Mouse (Mus musculus): ENCODE measurements at regions not wholly inside any gene's neighbourhood (a gene's known extent, or its start where the extent isn't known, plus 50 kb on each side); places are given as distances from the start of the nearest gene placed in this dataset.

- Histone ChIP-seq H3K9ac (ENCODE audit: low read depth, low read length) (no peak overlapping the region), H3K27me3 (ENCODE audit: control insufficient read depth, insufficient read depth, low read length) (no peaks in the 10 kb centered on the region), H3K36me3 (ENCODE audit: control insufficient read depth, insufficient read depth, low read length) (no peaks in the 10 kb centered on the region), H3K4me1 (ENCODE audit: control insufficient read depth, insufficient read depth, low read length) (no peaks in the 10 kb centered on the region), H3K4me2 (no peak overlapping the region), H3K27ac (ENCODE audit: low read depth, low read length) (no peak overlapping the region), H3K9me3 (replicated peaks; ENCODE audit: control insufficient read depth, low read length) (no peaks in the 10 kb centered on the region), H3K4me3 (ENCODE audit: low read depth, low read length) (no peak overlapping the region)
- no peak for ATAC-seq (replicated peaks; ENCODE audit: insufficient number of reproducible peaks, low FRiP score, low TSS enrichment)
- WGBS (ENCODE audit: insufficient replicate concordance): 69% methylated on average over 6 of the region's 6 CpGs
These were observed 311.8 kb upstream of the Spag17 start for GRCm38 (mm10) chr3:99573335-99573976.

DNA sequence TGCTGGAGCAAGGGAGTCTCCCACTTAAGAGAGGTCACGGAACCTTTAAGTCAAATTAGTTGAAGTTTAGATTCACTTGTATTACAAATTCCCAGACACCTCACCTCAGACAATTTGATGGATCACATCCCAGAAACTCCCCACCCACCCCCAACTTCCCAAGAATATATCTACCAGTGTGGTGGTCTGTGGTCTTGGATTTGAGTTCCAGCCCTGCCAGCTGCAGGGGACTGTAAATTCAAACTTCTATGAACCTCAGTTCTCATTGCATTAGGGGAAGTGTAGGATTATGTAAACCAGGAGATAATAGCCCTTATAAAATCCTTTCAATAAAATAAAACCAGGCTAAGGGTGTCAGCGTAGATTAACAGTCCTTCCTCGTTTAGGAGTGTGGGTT is 311.2 kb upstream of the Spag17 start:
- H3K9me3 ChIP-seq (replicated peaks; ENCODE audit: control insufficient read depth, low read length): no peaks in the 10 kb centered on the region
- WGBS (ENCODE audit: insufficient replicate concordance): 76% methylated on average over 3 of the region's 3 CpGs
- H3K27ac ChIP-seq (ENCODE audit: low read depth, low read length): no peak overlapping the region

DNA sequence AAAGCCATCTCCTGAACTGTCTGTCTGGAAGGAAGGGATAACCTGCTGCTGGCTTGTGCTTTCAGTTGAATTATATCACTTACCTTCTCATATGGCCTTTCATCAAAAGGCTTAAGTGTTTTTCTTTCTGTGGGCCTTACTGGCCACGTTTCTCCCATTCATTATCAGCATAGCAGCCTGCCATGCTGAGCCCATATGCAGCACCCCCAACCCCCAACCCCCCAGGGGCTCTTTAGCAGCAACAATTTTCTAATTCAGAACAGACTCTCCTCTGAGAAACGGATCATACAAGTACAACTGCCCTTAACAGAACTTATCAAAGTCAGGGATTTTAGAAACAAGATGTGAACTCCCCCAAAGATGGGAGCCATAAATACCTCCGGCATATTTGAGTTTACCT is 282.5 kb upstream of the Spag17 start:
- H3K9ac ChIP-seq (ENCODE audit: low read depth, low read length): no peak overlapping the region
- no peaks in the 10 kb centered on the region for H3K27me3 ChIP-seq (ENCODE audit: control insufficient read depth, insufficient read depth, low read length)
- no peaks in the 10 kb centered on the region for H3K4me1 ChIP-seq (ENCODE audit: control insufficient read depth, insufficient read depth, low read length)
- H3K36me3 ChIP-seq (ENCODE audit: control insufficient read depth, insufficient read depth, low read length): no peaks in the 10 kb centered on the region
- H3K4me2 ChIP-seq: no peak overlapping the region
- ATAC-seq (replicated peaks; ENCODE audit: insufficient number of reproducible peaks, low FRiP score, low TSS enrichment): no peak
- no peak overlapping the region for H3K4me3 ChIP-seq (ENCODE audit: low read depth, low read length)
- H3K27ac ChIP-seq (ENCODE audit: low read depth, low read length): no peak overlapping the region
- WGBS (ENCODE audit: insufficient replicate concordance): 42% methylated on average over 3 of the region's 3 CpGs
- no peaks in the 10 kb centered on the region for H3K9me3 ChIP-seq (replicated peaks; ENCODE audit: control insufficient read depth, low read length)

More for the DNA sequence above, 311.2 kb upstream of the Spag17 start:
- Histone ChIP-seq H3K4me1 (ENCODE audit: control insufficient read depth, insufficient read depth, low read length) (no peaks in the 10 kb centered on the region), H3K4me2 (no peak overlapping the region), H3K4me3 (ENCODE audit: low read depth, low read length) (no peak overlapping the region), H3K27me3 (ENCODE audit: control insufficient read depth, insufficient read depth, low read length) (no peaks in the 10 kb centered on the region), H3K36me3 (ENCODE audit: control insufficient read depth, insufficient read depth, low read length) (no peaks in the 10 kb centered on the region), H3K9ac (ENCODE audit: low read depth, low read length) (no peak overlapping the region)
- ATAC-seq (replicated peaks; ENCODE audit: insufficient number of reproducible peaks, low FRiP score, low TSS enrichment): no peak

DNA sequence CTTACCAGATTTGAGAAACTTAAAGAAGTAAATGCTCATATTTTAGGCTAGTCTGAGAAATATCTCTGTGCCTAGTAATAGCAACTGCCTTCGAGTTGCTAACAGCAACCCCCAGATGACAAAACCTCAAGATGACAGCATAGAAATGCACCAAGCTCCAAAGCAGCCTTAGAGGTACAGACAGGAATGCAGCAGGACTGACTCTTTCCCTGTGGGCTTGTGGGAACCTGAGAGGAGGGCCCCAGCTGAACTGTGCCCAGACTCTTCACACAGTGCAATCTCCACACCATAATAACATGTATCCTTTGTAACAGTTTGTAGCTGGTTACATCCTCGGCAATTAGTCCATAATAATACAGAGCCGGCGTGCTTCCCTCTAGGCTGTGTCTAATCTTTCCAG is 252.9 kb upstream of the Spag17 start:
- 72% methylated on average over 4 of the region's 4 CpGs for WGBS (ENCODE audit: insufficient replicate concordance)
- Histone ChIP-seq H3K4me1 (ENCODE audit: control insufficient read depth, insufficient read depth, low read length) (no peaks in the 10 kb centered on the region), H3K4me2 (no peak overlapping the region), H3K27me3 (ENCODE audit: control insufficient read depth, insufficient read depth, low read length) (no peaks in the 10 kb centered on the region), H3K36me3 (ENCODE audit: control insufficient read depth, insufficient read depth, low read length) (no peaks in the 10 kb centered on the region), H3K9ac (ENCODE audit: low read depth, low read length) (no peak overlapping the region), H3K27ac (ENCODE audit: low read depth, low read length) (no peak overlapping the region), H3K4me3 (ENCODE audit: low read depth, low read length) (no peak overlapping the region), H3K9me3 (replicated peaks; ENCODE audit: control insufficient read depth, low read length) (no peaks in the 10 kb centered on the region)
- no peak for ATAC-seq (replicated peaks; ENCODE audit: insufficient number of reproducible peaks, low FRiP score, low TSS enrichment)

DNA sequence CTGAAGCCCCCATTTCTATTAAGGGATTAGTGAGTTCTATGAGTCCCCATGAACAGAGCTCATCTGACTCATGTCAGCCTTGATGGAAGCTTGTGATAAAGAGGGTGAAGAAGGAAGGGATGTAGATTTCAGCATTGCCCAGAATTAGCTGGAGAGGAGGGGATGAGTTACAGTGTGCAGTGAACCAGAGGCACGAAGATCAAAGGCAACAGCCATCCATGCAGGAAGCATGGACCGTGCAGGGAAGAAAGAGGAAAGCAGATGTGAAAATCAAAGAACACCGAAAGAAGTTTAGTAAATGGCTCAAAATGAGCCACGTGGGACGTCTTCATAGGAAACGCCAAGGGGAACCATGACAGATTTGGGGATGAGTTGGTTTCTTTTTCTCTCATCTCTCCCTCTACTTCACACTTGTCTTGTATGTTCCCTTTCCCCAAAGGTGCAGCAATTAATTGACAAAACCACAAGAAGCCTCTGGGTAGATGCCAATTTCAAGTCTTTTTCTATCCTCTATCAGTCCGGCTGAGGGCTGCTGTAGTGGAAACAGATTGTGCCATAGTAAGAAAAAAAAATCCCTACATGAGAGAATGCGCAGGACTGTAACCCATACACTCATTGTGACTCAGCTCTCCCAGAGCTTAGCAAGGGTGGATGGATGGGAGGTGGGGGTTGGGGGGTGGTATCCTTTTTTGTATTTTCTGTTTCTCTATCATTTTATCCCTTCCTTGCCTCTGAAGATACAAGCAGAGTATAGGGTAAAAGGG is 243.7 kb upstream of the Spag17 start:
- WGBS (ENCODE audit: insufficient replicate concordance): 71% methylated on average over 8 of the region's 8 CpGs
- ATAC-seq (replicated peaks; ENCODE audit: insufficient number of reproducible peaks, low FRiP score, low TSS enrichment): no peak
- Histone ChIP-seq H3K36me3 (ENCODE audit: control insufficient read depth, insufficient read depth, low read length) (no peaks in the 10 kb centered on the region), H3K27me3 (ENCODE audit: control insufficient read depth, insufficient read depth, low read length) (no peaks in the 10 kb centered on the region), H3K27ac (ENCODE audit: low read depth, low read length) (no peak overlapping the region), H3K4me3 (ENCODE audit: low read depth, low read length) (no peak overlapping the region), H3K4me1 (ENCODE audit: control insufficient read depth, insufficient read depth, low read length) (no peaks in the 10 kb centered on the region), H3K4me2 (no peak overlapping the region), H3K9me3 (replicated peaks; ENCODE audit: control insufficient read depth, low read length) (no peaks in the 10 kb centered on the region), H3K9ac (ENCODE audit: low read depth, low read length) (no peak overlapping the region)

DNA sequence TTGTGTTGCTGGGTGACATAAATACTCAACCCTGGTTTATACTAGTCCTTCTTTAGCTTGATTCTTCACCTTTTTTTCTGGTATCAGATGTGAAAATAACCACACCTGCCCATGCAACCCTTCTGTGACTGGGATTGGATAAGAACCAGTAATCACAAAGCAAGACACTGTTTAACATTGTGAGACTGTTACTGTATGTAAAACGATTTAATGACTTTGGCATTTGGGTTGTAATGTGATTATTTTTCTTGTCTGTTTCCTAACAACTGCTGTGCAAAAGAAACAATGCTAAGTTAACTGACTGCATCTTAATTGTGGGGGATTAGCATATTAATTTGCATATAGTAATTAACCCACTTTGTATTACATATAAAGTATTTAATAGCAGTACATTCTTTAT is 240.3 kb upstream of the Spag17 start:
- WGBS (ENCODE audit: insufficient replicate concordance): 57% methylated on average over 1 of the region's 1 CpGs
- no peak overlapping the region for H3K27ac ChIP-seq (ENCODE audit: low read depth, low read length)

GRCm38 (mm10) chr3:99645318-99645717 is 239.9 kb upstream of the Spag17 start:
- Histone ChIP-seq H3K9ac (ENCODE audit: low read depth, low read length) (no peak overlapping the region), H3K27me3 (ENCODE audit: control insufficient read depth, insufficient read depth, low read length) (no peaks in the 10 kb centered on the region), H3K4me1 (ENCODE audit: control insufficient read depth, insufficient read depth, low read length) (no peaks in the 10 kb centered on the region), H3K9me3 (replicated peaks; ENCODE audit: control insufficient read depth, low read length) (no peaks in the 10 kb centered on the region), H3K27ac (ENCODE audit: low read depth, low read length) (no peak overlapping the region), H3K4me2 (no peak overlapping the region), H3K4me3 (ENCODE audit: low read depth, low read length) (no peak overlapping the region), H3K36me3 (ENCODE audit: control insufficient read depth, insufficient read depth, low read length) (no peaks in the 10 kb centered on the region)
- ATAC-seq (replicated peaks; ENCODE audit: insufficient number of reproducible peaks, low FRiP score, low TSS enrichment): no peak
- WGBS (ENCODE audit: insufficient replicate concordance): 80% methylated on average over 4 of the region's 4 CpGs

More for the DNA sequence above, 240.3 kb upstream of the Spag17 start:
- no peaks in the 10 kb centered on the region for H3K36me3 ChIP-seq (ENCODE audit: control insufficient read depth, insufficient read depth, low read length)
- H3K4me3 ChIP-seq (ENCODE audit: low read depth, low read length): no peak overlapping the region
- H3K9me3 ChIP-seq (replicated peaks; ENCODE audit: control insufficient read depth, low read length): no peaks in the 10 kb centered on the region
- ATAC-seq (replicated peaks; ENCODE audit: insufficient number of reproducible peaks, low FRiP score, low TSS enrichment): no peak
- no peaks in the 10 kb centered on the region for H3K4me1 ChIP-seq (ENCODE audit: control insufficient read depth, insufficient read depth, low read length)
- H3K9ac ChIP-seq (ENCODE audit: low read depth, low read length): no peak overlapping the region
- H3K4me2 ChIP-seq: no peak overlapping the region
- no peaks in the 10 kb centered on the region for H3K27me3 ChIP-seq (ENCODE audit: control insufficient read depth, insufficient read depth, low read length)

DNA sequence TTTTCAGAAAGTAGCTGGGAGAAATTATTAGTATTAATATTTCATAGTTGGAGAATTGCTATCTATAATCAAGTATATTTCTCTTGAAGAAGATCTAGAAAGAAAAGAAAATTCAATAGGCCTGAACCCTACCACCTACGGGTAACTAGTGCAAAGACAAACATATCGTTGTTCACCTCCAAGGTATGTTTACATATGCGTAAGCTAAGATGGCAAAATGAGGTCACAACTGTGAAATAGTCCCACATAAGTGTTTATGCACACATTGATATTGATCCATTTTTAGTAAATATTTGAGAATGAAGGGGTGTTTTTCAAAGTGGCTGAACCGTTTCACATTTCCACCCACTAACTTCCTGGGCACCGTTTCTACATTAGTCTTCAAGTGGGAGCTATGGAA is 227.6 kb upstream of the Spag17 start:
- no peaks in the 10 kb centered on the region for H3K27me3 ChIP-seq (ENCODE audit: control insufficient read depth, insufficient read depth, low read length)
- 78% methylated on average over 5 of the region's 5 CpGs for WGBS (ENCODE audit: insufficient replicate concordance)

DNA sequence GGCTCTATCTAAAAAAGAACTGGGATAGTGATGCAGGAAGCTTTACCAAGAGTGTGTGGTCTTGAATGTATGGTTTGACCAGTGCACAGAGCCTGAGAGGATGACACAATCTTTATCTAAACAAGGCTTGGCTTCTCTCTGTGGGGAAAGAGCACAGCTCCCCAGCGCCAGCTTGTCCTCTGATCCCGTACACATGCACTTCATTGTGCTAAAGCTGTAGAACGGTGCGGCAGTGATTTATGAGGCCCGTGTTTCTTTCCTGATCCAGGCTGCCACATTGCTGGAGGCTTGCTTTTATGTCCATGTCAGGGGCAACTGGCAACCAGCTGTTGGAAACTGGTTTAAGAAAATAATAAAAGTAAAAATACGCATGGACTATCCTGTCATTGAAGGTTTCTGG is 221.4 kb upstream of the Spag17 start:
- no peaks in the 10 kb centered on the region for H3K4me1 ChIP-seq (ENCODE audit: control insufficient read depth, insufficient read depth, low read length)
- H3K9ac ChIP-seq (ENCODE audit: low read depth, low read length): no peak overlapping the region
- H3K4me3 ChIP-seq (ENCODE audit: low read depth, low read length): no peak overlapping the region
- no peaks in the 10 kb centered on the region for H3K36me3 ChIP-seq (ENCODE audit: control insufficient read depth, insufficient read depth, low read length)
- no peaks in the 10 kb centered on the region for H3K9me3 ChIP-seq (replicated peaks; ENCODE audit: control insufficient read depth, low read length)
- no peak overlapping the region for H3K27ac ChIP-seq (ENCODE audit: low read depth, low read length)
- 76% methylated on average over 6 of the region's 6 CpGs for WGBS (ENCODE audit: insufficient replicate concordance)
- no peak overlapping the region for H3K4me2 ChIP-seq
- H3K27me3 ChIP-seq (ENCODE audit: control insufficient read depth, insufficient read depth, low read length): no peaks in the 10 kb centered on the region
- no peak for ATAC-seq (replicated peaks; ENCODE audit: insufficient number of reproducible peaks, low FRiP score, low TSS enrichment)

More for the DNA sequence above, 227.6 kb upstream of the Spag17 start:
- Histone ChIP-seq H3K27ac (ENCODE audit: low read depth, low read length) (no peak overlapping the region), H3K4me2 (no peak overlapping the region), H3K36me3 (ENCODE audit: control insufficient read depth, insufficient read depth, low read length) (no peaks in the 10 kb centered on the region), H3K4me3 (ENCODE audit: low read depth, low read length) (no peak overlapping the region), H3K9me3 (replicated peaks; ENCODE audit: control insufficient read depth, low read length) (no peaks in the 10 kb centered on the region), H3K9ac (ENCODE audit: low read depth, low read length) (no peak overlapping the region), H3K4me1 (ENCODE audit: control insufficient read depth, insufficient read depth, low read length) (no peaks in the 10 kb centered on the region)
- no peak for ATAC-seq (replicated peaks; ENCODE audit: insufficient number of reproducible peaks, low FRiP score, low TSS enrichment)
